Mouse (Mus musculus) neutrophil, adult 5-6 weeks (primary cell): ENCODE measurements around the gene Prrt2. TPM values are rescaled to one million over a fixed set of nuclear protein-coding genes. Genes with fewer than 3 reads are reported as not detected.

Experiments used
- ATAC-seq: fragments of 151-379, 151-347 bp; 2 replicates; pipeline ENCODE4 v1.8.0; 2017; ENCODE audit warnings: mild to moderate bottlenecking, moderate TSS enrichment; ENCODE audit not compliant: insufficient number of reproducible peaks, poor library complexity, low FRiP score, severe bottlenecking; ENCODE audit errors: extremely low read depth
- total RNA-seq: library from RNA; stranded (forward); fragments of 200-1000 nt; gene quantifications from 2 replicates; pipeline ENCODE4 v1.2.3, GENCODE M21; 2017

Prrt2 gene
- total RNA-seq, 1 experiment from 2014 or later: 2.6 TPM

DNA sequence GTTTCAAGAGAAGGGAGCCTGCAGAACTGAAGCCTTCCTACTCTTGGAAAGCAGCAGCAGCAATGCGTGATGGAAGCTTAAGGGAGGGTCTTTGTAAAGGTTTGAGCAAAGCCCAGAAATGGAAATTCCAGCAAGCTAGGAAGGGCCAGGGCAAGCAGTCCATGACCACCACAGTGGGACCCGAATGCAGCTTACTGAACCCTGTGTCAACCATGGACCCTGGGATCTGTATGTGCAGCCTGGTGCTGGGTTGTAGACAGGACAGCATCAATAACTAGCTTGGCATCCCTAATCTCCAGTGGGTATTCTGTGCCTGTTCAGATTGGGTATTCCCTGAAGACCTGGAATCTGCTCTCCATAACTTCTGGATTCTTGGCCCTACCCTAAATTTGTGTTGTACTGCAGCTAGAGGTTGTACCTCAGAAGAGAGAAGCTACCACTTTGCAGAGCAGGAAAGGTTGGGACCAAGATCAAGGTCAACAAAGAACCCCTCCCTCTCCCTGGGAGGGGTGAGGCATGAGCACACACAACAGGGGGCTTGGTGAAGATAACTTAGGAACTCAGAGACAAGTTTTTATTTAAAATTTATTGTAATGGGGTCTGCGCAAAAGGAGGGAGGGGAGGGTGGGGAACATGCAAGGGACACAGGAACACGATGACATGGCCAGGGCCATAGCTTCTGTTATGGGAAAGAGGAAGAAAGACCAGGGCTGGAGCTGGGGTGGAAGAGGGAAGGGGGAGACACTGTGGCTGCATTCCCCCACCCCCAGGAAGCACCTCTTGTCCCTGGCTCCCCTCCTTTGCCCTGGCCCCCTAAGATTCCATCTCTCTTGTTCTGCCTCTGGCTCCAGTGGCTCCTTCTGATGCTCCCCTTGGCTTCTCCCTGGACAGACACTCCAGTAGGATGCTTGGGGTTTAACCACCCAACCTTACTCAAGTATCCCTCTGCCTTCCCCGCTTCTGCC is 834 bp upstream of the Prrt2 start:
- no peak for ATAC-seq

DNA sequence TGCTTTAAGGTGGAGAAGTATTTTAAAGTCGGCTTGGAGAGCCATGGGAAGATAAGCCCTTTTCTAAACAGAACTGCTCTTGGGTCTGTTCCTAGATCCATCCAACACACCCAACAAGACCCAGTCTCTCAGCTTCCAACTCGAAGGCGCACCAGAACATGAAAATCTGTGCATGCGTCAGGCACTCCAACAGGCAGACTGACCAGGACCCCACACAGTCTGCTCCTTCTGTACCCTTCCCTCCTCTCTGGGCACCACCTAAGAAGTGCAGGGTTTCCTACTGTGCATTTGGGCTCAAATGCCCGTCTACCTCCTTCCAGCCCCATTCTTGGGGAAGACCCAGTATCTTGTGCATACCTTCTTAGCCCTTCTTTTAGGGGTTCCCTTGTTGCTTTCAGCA is 520 bp downstream of the Prrt2 start:
- ATAC-seq: no peak

DNA sequence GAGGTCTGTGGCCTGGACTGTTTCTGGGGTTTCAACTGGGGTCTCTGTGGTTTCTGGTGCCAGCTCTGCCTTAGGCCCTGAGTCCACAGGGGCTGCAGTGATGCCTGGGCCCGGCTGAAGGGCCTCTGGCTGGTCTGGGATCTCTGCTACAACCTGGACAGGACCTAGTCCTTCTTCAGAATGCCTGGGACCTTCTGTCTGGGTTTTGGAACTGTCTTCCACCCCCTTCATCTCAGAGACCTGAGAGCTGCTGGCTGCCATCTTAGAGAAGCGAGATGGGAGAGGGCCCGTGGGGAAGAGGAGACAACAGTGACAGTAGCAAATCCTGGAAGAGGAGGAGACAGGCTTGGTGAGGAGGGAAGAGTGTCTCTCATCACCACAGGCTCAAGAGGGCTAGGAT is 980 bp downstream of the Prrt2 start:
- ATAC-seq: no peak

GRCm38 (mm10) chr7:127019306-127019960 is 1.6 kb downstream of the Prrt2 start:
- no peak for ATAC-seq

DNA sequence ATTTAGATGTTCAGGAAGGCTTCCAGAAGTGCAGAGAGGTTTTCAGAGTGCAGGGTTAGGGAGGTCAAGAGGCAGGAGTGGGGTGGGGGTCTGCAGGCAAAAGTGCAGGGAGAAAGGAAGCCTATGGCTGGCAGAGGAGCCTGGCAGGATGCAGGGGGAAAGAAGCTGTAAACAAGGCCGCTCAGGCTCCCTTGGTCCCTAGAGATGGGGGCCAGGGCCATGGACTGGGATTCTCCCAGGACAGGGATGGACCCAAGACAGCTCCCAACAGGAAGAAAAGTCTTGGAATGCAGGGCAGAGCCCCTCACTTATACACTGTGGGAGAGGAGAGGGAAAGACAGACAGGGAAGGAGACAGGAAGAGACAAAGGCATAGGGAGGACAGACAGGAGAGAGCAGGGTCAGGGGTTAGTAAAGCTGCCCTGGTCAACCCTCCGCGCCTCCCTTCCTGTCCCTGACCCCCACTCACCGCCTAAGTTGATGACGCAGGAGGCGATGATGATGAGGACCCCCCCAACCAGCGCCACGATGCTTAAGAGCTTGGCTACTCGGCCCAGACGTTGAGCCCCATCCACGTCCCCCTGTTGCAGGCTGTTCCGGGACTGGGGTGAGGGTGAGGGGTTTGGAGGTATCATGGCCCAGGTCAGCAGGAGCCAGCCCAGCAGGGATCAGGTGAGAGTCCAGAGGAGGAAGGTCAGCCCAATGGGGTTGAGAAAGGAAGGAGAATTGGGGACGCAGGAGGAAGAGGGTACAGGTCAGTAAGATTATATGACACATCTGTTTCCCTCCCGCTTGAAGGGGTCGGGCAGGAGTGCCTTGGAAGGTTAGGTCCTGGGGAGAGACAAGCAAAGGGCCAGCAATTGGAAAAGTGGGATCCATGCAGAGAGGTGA is 2.4 kb downstream of the Prrt2 start:
- ATAC-seq: no peak

DNA sequence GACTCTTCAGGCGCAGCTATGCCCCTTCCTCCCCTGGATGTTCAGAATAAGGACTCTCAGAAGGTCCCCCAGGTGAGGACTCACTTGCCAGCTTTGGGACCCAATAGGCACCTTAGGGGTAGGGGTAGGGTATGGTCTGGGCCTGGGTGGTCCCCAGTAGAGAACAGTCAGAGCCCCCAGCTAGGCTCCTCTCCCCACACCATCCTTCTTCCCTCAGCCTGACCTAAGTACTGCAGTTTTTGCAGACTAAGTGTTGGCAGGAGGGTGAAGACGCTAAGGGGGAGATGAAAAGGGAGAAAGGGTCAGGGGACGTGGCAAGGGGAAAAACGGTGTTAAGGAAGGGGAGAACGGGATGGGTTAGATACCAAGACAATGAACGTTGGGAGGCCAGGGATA is 3.1 kb downstream of the Prrt2 start:
- ATAC-seq: no peak

DNA sequence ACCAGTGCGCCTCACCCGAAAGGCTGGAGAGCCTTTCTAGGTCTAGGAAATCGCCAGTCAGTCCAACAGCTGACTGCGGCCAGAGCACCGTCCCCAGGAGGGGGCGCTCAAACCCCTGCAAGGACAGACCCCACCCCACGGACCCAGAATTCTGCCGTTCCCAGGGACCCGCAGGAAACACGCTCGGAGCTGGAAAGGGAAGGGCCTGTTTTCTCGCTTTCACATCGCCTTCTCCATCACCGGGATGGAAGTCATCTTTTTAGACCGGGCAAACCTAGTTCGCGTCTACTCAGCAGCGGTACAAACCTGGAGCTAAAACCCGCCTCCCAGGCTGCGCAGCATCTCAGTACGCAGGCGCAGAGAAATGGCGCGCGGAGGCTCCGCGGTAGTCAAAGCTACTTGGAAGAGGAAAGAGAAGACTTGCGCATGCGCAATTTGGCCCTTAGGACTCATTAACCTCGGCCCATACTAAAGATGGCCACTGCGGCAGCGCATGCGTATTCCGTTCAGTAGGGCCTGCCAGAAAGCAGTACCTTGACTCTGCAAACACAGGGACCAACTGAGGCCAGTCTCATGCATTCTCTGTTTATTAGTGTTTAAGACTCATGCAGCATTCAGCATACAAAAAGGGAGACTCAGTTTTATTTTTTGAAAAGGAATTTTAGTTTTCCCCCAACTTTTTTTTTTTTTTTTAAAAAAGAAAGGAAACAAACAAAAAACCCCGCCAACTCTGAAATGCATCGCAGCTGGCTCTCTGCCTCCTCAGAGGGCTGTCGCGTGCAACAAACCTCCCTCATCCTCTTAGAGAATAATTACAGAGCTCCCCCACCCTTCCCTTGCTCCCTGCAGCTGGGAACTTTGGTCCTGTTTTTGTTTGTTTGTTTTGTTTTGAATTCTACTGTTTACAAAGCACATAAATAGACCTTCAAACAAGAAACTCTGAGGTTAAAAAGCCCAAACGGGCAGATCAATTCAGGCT is 3.8 kb downstream of the Prrt2 start, which contains the start of gene Pagr1a:
Pagr1a (minus strand) TSS at position 382 of the 979 bp plus-strand sequence.
- peak; percentile 74 for ATAC-seq

- peak; percentile 14; the same call in 1 of the 2 replicates for ATAC-seq
These were observed 4.5 kb downstream of the Prrt2 start for GRCm38 (mm10) chr7:127016486-127016938.

DNA sequence TGATC is 4.7 kb downstream of the Prrt2 start, which contains the start of gene Pagr1b:
Pagr1b (minus strand) TSS at position 4 of the 5 bp plus-strand sequence.
- ATAC-seq: no peak

- peak; percentile 35; the same call in 1 of the 2 replicates for ATAC-seq
These were observed 4.9 kb downstream of the Prrt2 start for GRCm38 (mm10) chr7:127016081-127016480.

- no peak for ATAC-seq
These were observed 6.0 kb downstream of the Prrt2 start for GRCm38 (mm10) chr7:127014993-127015392.

GRCm38 (mm10) chr7:127014320-127014719 is 6.7 kb downstream of the Prrt2 start, which contains the start of gene Mvp:
Gene Mvp (minus strand): TSS chr7:127014621.
- peak; percentile 48 for ATAC-seq

DNA sequence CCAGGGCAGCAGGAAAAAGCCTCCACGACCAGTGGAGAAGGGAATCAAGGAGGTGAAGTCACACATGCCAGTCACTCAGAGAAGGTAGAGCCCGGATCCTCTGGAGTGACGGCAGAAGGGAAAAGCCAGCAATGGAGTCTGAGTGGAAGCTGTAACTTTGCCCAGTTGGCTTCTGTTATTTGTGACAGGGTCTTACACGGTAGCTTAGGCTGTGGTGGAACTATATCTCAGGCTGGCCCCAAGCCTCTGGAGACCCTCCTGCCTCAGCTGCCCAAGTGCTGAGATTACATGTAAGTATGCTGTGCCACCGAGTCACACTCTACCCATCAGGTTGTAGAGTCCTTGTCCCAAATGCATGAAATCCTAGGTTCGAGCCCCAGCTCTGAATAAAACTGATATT is 7.6 kb downstream of the Prrt2 start:
- ATAC-seq: no peak

- no peak for ATAC-seq
These were observed 8.2 kb downstream of the Prrt2 start for GRCm38 (mm10) chr7:127012845-127013244.

GRCm38 (mm10) chr7:127012374-127012773 is 8.6 kb downstream of the Prrt2 start:
- ATAC-seq: no peak

DNA sequence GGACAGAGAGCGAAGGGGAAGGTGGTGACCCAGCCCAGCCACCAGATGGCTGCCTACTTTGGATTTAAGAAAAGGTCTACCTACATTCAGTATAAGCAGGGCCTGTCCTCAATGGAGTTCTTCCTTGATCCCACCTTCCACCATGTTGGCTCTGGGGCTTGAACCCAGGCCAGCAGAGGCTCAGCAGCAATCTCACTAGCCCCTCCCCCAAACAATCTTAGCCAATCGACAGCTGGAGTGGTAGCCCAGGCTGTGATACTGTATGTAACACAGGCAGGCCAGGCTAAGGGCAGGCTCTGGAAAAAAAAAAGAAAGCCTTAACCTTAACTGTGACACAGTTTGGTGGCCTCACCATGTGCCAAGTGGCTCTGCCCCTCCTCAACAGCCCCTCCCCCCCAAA is 9.3 kb downstream of the Prrt2 start:
- ATAC-seq: no peak

- ATAC-seq: no peak
These were observed 10.0 kb downstream of the Prrt2 start for GRCm38 (mm10) chr7:127011051-127011450.

DNA sequence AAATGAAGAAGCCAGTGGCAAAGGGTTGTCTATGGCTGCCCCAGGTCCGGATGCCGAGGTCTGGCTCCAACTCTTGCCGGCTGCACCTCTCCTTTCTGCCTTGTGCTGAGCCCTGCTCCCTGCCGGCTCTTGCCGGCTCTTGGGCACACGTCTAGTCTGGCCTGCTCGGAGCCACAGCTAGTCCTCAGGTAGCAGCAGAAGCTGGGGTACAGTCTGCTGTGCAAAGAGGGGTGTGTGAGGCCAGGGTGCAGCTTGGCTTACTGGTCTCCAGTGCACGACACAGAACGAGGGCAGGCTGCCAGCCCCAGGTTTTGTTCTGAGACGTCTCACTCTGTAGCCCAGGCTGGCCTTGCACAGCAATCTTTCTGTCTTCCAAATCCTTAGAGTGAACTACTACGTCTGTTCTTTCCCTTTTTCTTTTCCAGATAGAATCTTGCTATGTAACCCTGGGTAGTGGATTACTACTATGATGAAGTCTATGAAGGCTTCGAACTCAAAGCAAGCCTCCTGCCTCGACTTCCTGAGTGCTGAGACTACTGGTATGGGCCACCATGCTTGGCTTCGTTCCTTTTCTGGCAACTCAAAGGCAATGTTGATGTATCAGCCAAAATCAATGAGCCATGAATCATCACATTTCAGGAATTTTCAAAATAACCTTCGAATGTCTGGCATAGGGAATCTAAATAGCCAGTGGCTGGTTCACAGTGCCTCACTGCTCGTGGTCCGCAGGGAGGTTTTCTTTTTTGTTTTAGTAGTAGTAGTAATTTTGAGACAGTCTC is 11.5 kb downstream of the Prrt2 start:
- no peak for ATAC-seq
